Mouse (Mus musculus) right cerebral cortex, postnatal 10 days (tissue): ENCODE measurements around the gene Rhov.

Source experiments
- DNase-seq, 2 experiments: peaks; one replicate each; pipeline ENCODE4 v3.0.0; 2021; ENCODE audit warnings: low spot score in 2 of 2

The Rhov gene

GRCm38 (mm10) chr2:119238671-119239070 is 32.4 kb downstream of the Rhov start:
- DNase-seq: no peak

- peak in 1 of 2 experiments; percentile 35 for DNase-seq
Observed at GRCm38 (mm10) chr2:119237871-119238220, 33.2 kb downstream of the Rhov start.

GRCm38 (mm10) chr2:119237210-119237870 is 33.7 kb downstream of the Rhov start, which contains the start of gene Spint1:
Gene Spint1, plus strand, starts transcription at chr2:119237362.
- no peak for DNase-seq

- DNase-seq: no peak
Observed at GRCm38 (mm10) chr2:119236682-119237209, 34.3 kb downstream of the Rhov start.

- no peak for DNase-seq
Observed at GRCm38 (mm10) chr2:119229775-119230704, 41.0 kb downstream of the Rhov start, which contains the start of gene Ppp1r14d. Gene Ppp1r14d, minus strand, starts transcription at chr2:119229906.
